Mouse (Mus musculus): ENCODE data around the gene Prkd3.

DNA sequence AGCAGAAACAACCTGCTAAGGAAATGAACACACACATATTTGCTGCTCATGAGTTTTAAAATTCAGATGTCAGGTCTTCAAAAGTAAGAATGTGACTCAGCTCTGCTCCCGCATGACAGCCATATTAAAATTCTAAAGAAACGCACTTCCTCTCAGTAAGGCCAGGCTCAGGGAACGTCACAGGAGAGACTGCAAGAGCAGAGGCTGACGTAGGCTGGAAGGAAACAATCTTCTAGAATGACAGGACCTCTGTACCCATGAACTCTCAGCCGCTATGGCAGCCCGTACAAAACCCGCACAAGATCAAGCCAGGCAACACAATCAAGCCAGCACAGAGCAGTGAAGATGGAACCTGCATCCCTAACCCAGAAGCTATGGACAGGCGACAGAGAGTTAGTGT lies 31.6 kb downstream of the Prkd3 start:
- TF ChIP-seq POLR2A (IDR thresholded peaks at IDR 0.05; ENCODE audit: low read depth, low read length) (no peak), CTCF (IDR thresholded peaks at IDR 0.05; ENCODE audit: borderline replicate concordance, insufficient read depth, low read length) (no peak)
